Mouse (Mus musculus): ENCODE data around the gene Hmgn1. TPM values are rescaled to one million over a fixed set of nuclear protein-coding genes. Genes with fewer than 3 reads are reported as not detected.
A peak's percentile ranks its signal among the peaks of the same experiment; 100 is the strongest.

Gene Hmgn1
- polyA plus RNA-seq (2016; fragmentation: Nextera tagmentation; extraction: Ambion mirVana): 895 and 901 TPM in 2 replicates

- Histone ChIP-seq H3K4me3 (peak within 1 kb of the TSS; percentile 98), H3K27ac (replicated peaks) (peak within 1 kb of the TSS; percentile 100), H3K27me3 (replicated peaks; ENCODE audit: low read depth, poor library complexity, severe bottlenecking) (no peaks in the 10 kb centered on the region), H3K4me1 (peaks cover 33% of the 10 kb centered on the region), H3K9me3 (no peaks in the 10 kb centered on the region), H3K36me3 (replicated peaks) (peaks cover 40% of the 10 kb centered on the region)
- WGBS: under 1% methylated on average over 71 of the region's 72 CpGs
- peak; percentile 100 for DNase-seq (ENCODE audit: low spot score)
Observed at GRCm38 (mm10) chr16:96127657-96128344, at the start of gene Hmgn1. Gene Hmgn1 (minus strand): TSS chr16:96127729.

- WGBS: 44% methylated on average over 2 of the region's 2 CpGs
- H3K36me3 ChIP-seq (replicated peaks): 0 out of 2 replicates have a peak, but pooled peaks cover 3% of the 10 kb centered on the region
- peaks cover 6% of the 10 kb centered on the region for H3K4me1 ChIP-seq
- no peak overlapping the region for H3K27ac ChIP-seq (replicated peaks)
- no peaks in the 10 kb centered on the region for H3K27me3 ChIP-seq (replicated peaks; ENCODE audit: low read depth, poor library complexity, severe bottlenecking)
- peaks cover 4% of the 10 kb centered on the region; the same call in 1 of the 2 replicates for H3K9me3 ChIP-seq
- no peak overlapping the region for H3K4me3 ChIP-seq
- DNase-seq (ENCODE audit: low spot score): no peak
Observed at GRCm38 (mm10) chr16:96175399-96175798, 47.9 kb upstream of the Hmgn1 start.

GRCm38 (mm10) chr16:96173648-96174047 lies 46.1 kb upstream of the Hmgn1 start:
- H3K9me3 ChIP-seq: no peaks in the 10 kb centered on the region
- no peaks in the 10 kb centered on the region for H3K36me3 ChIP-seq (replicated peaks)
- no peak overlapping the region for H3K4me3 ChIP-seq
- H3K27me3 ChIP-seq (replicated peaks; ENCODE audit: low read depth, poor library complexity, severe bottlenecking): no peaks in the 10 kb centered on the region
- 82% methylated on average over 8 of the region's 8 CpGs for WGBS
- no peak overlapping the region for H3K27ac ChIP-seq (replicated peaks)
- peaks cover 6% of the 10 kb centered on the region for H3K4me1 ChIP-seq
- no peak for DNase-seq (ENCODE audit: low spot score)

- DNase-seq (ENCODE audit: low spot score): no peak
- no peak overlapping the region for H3K4me3 ChIP-seq
- H3K27me3 ChIP-seq (replicated peaks; ENCODE audit: low read depth, poor library complexity, severe bottlenecking): no peaks in the 10 kb centered on the region
- H3K36me3 ChIP-seq (replicated peaks): no peaks in the 10 kb centered on the region
- 87% methylated on average over 4 of the region's 4 CpGs for WGBS
- H3K9me3 ChIP-seq: no peaks in the 10 kb centered on the region
- H3K4me1 ChIP-seq: no peaks in the 10 kb centered on the region
- H3K27ac ChIP-seq (replicated peaks): no peak overlapping the region
Observed at GRCm38 (mm10) chr16:96168837-96169236, 41.3 kb upstream of the Hmgn1 start.

- Histone ChIP-seq H3K4me1 (no peaks in the 10 kb centered on the region), H3K27me3 (replicated peaks; ENCODE audit: low read depth, poor library complexity, severe bottlenecking) (no peaks in the 10 kb centered on the region), H3K36me3 (replicated peaks) (no peaks in the 10 kb centered on the region), H3K4me3 (no peak overlapping the region), H3K27ac (replicated peaks) (no peak overlapping the region), H3K9me3 (no peaks in the 10 kb centered on the region)
- WGBS: 82% methylated on average over 4 of the region's 4 CpGs
- DNase-seq (ENCODE audit: low spot score): no peak
Observed at GRCm38 (mm10) chr16:96165723-96166264, 38.3 kb upstream of the Hmgn1 start.

GRCm38 (mm10) chr16:96161336-96161735 lies 33.8 kb upstream of the Hmgn1 start:
- 94% methylated on average over 4 of the region's 4 CpGs for WGBS
- Histone ChIP-seq H3K27ac (replicated peaks) (no peak overlapping the region), H3K4me3 (no peak overlapping the region), H3K9me3 (no peaks in the 10 kb centered on the region), H3K27me3 (replicated peaks; ENCODE audit: low read depth, poor library complexity, severe bottlenecking) (no peaks in the 10 kb centered on the region), H3K4me1 (peaks cover 18% of the 10 kb centered on the region), H3K36me3 (replicated peaks) (peaks cover 12% of the 10 kb centered on the region)
- DNase-seq (ENCODE audit: low spot score): no peak

GRCm38 (mm10) chr16:96160927-96161326 lies 33.4 kb upstream of the Hmgn1 start:
- no peak overlapping the region for H3K27ac ChIP-seq (replicated peaks)
- no peaks in the 10 kb centered on the region for H3K9me3 ChIP-seq
- H3K27me3 ChIP-seq (replicated peaks; ENCODE audit: low read depth, poor library complexity, severe bottlenecking): no peaks in the 10 kb centered on the region
- peaks cover 16% of the 10 kb centered on the region for H3K36me3 ChIP-seq (replicated peaks)
- WGBS: 88% methylated on average over 1 of the region's 1 CpGs
- H3K4me1 ChIP-seq: peaks cover 18% of the 10 kb centered on the region
- no peak for DNase-seq (ENCODE audit: low spot score)
- H3K4me3 ChIP-seq: no peak overlapping the region

- peaks cover 27% of the 10 kb centered on the region for H3K36me3 ChIP-seq (replicated peaks)
- DNase-seq (ENCODE audit: low spot score): no peak
- H3K27ac ChIP-seq (replicated peaks): peak overlapping the region; percentile 92
- H3K9me3 ChIP-seq: no peaks in the 10 kb centered on the region
- peak overlapping the region; percentile 70 for H3K4me3 ChIP-seq
- WGBS: 86% methylated on average over 20 of the region's 20 CpGs
- no peaks in the 10 kb centered on the region for H3K27me3 ChIP-seq (replicated peaks; ENCODE audit: low read depth, poor library complexity, severe bottlenecking)
- peaks cover 18% of the 10 kb centered on the region for H3K4me1 ChIP-seq
Observed at GRCm38 (mm10) chr16:96159794-96160346, 32.3 kb upstream of the Hmgn1 start.

GRCm38 (mm10) chr16:96159091-96159731 lies 31.7 kb upstream of the Hmgn1 start:
- H3K9me3 ChIP-seq: no peaks in the 10 kb centered on the region
- peak overlapping the region; percentile 92 for H3K27ac ChIP-seq (replicated peaks)
- peaks cover 18% of the 10 kb centered on the region for H3K4me1 ChIP-seq
- WGBS: 1% methylated on average over 67 of the region's 67 CpGs
- DNase-seq (ENCODE audit: low spot score): peak; percentile 89
- peak overlapping the region; percentile 70 for H3K4me3 ChIP-seq
- H3K27me3 ChIP-seq (replicated peaks; ENCODE audit: low read depth, poor library complexity, severe bottlenecking): no peaks in the 10 kb centered on the region
- peaks cover 33% of the 10 kb centered on the region for H3K36me3 ChIP-seq (replicated peaks)

GRCm38 (mm10) chr16:96158511-96159080 lies 31.1 kb upstream of the Hmgn1 start:
- H3K36me3 ChIP-seq (replicated peaks): peaks cover 39% of the 10 kb centered on the region
- peak overlapping the region; percentile 70 for H3K4me3 ChIP-seq
- DNase-seq (ENCODE audit: low spot score): peak; percentile 23
- peak overlapping the region; percentile 92 for H3K27ac ChIP-seq (replicated peaks)
- 68% methylated on average over 12 of the region's 12 CpGs for WGBS
- no peaks in the 10 kb centered on the region for H3K27me3 ChIP-seq (replicated peaks; ENCODE audit: low read depth, poor library complexity, severe bottlenecking)
- no peaks in the 10 kb centered on the region for H3K9me3 ChIP-seq
- H3K4me1 ChIP-seq: peaks cover 18% of the 10 kb centered on the region

GRCm38 (mm10) chr16:96157171-96157570 lies 29.6 kb upstream of the Hmgn1 start:
- no peak for DNase-seq (ENCODE audit: low spot score)
- Histone ChIP-seq H3K4me1 (peaks cover 18% of the 10 kb centered on the region), H3K36me3 (replicated peaks) (peaks cover 54% of the 10 kb centered on the region), H3K27ac (replicated peaks) (no peak overlapping the region), H3K4me3 (no peak overlapping the region), H3K9me3 (no peaks in the 10 kb centered on the region), H3K27me3 (replicated peaks; ENCODE audit: low read depth, poor library complexity, severe bottlenecking) (no peaks in the 10 kb centered on the region)
- 94% methylated on average over 11 of the region's 11 CpGs for WGBS

GRCm38 (mm10) chr16:96156019-96156418 lies 28.5 kb upstream of the Hmgn1 start:
- Histone ChIP-seq H3K36me3 (replicated peaks) (peaks cover 59% of the 10 kb centered on the region), H3K27ac (replicated peaks) (no peak overlapping the region), H3K27me3 (replicated peaks; ENCODE audit: low read depth, poor library complexity, severe bottlenecking) (no peaks in the 10 kb centered on the region), H3K4me3 (no peak overlapping the region), H3K4me1 (peaks cover 18% of the 10 kb centered on the region), H3K9me3 (no peaks in the 10 kb centered on the region)
- WGBS: 93% methylated on average over 8 of the region's 8 CpGs
- DNase-seq (ENCODE audit: low spot score): no peak
